Mouse (Mus musculus): ENCODE results near the gene Olfr535.
"Not testable (repeated sequence)": the region's sequence is repeated elsewhere in the genome, so short reads cannot be mapped to it uniquely, and the experiment has no call there.

Gene Olfr535

DNA sequence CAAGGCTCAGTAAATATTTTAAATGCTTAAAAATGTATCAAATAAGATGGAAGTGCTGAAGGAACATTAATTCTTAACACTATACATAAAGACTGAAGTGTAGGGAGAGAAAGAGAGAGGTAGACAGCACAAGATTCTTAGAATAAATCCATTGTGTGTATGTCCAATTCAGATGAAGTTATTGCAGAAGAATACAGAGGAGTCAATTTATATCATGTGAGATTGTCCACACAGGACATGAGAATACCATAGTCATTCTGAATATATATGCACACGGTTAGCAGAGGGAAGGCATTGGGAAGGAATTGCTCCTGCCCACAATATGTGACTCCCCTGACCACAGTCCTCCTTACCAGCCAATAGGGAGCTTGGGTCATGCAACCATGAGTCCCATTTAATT lies at the start of gene Olfr535:
TSS of gene Olfr535 (plus strand) at position 301 of the 400 bp plus-strand sequence.
- in situ Hi-C loops (cut with MboI; ENCODE audit: low sequenced_read_pairs), result no loop called here

DNA sequence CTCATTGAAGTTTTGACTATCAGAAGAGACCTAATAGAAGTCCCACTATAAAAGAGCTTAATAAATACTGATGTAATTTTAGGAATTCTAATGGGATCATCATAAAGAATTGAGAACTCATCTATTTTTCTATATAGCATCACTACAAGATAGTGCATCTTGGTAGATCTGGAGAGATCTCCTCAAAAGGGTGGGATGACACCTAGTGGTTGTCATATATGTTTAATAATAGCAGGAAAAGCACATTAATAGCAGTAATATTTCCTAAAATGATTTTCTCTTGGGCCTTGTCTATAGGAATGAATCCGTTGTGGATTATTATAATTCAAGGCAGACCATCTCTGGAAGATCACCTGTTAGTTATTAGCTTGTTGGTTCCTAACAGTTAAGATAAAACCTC lies 40.9 kb upstream of the Olfr535 start:
- in situ Hi-C loops (cut with MboI; ENCODE audit: low sequenced_read_pairs), result no loop called here

DNA sequence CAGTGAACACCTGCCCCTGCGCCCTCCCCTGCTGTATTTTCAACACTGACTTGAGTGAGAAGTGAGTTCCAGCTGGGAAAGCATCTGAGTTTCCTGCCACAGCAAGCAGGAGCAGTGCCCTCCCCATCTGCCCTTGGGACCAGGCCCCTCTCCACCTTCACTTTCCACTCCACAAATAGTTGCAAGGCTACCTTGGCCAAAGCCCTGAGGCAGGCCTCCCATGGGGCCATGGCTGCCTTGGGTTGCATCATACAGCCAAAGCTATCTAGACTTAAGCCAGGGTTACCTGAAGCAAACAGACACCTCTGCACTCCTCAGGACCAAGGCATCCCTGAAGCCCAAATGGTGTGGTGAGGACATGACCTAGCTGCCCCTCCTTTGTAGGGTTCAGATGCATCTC lies 20.9 kb upstream of the Olfr535 start, which contains the start of gene Olfr533:
TSS of gene Olfr533 (plus strand) at position 301 of the 400 bp plus-strand sequence.
- in situ Hi-C loops (cut with MboI; ENCODE audit: low sequenced_read_pairs), result not testable (repeated sequence)

DNA sequence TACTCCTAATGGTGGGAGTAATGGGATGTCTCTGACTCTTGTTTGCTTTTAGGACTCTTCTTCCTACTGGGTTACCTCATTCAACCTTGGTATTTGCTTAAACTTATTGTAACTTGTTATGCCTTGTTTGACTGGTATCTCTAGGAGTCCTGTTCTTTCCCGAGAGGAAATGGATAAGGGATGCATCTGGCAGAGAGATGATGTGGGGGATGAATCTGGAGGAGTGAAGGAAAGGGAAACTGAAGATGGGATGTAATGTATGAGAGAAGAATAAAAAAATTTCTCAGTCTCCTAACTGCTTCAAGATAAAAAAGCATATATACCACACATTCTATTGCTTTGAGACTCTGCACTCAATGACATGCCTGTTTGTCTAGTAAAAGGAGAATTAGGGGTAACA lies 6.1 kb upstream of the Olfr535 start:
- in situ Hi-C loops (cut with MboI; ENCODE audit: low sequenced_read_pairs), result no loop called here

DNA sequence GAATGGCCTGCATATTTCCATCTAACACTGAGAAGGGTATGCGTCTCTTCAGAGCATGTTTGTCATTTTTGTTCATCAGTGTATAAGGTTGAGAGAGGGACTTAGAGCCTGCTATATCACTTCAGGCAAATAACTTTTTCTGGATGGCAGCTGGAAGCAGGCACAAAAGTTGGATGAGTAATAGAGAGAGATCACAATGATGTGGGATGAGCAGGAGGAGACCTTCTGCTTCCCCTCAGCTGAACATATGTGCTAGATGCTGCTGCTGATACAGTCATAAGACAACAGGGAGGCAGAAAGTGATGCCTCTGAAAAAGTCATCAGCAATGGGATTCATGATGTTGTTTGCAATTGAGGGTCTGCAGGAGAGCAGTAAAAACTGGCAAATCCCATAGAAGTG lies 5.3 kb upstream of the Olfr535 start:
- in situ Hi-C loops (cut with MboI; ENCODE audit: low sequenced_read_pairs), result no loop called here

DNA sequence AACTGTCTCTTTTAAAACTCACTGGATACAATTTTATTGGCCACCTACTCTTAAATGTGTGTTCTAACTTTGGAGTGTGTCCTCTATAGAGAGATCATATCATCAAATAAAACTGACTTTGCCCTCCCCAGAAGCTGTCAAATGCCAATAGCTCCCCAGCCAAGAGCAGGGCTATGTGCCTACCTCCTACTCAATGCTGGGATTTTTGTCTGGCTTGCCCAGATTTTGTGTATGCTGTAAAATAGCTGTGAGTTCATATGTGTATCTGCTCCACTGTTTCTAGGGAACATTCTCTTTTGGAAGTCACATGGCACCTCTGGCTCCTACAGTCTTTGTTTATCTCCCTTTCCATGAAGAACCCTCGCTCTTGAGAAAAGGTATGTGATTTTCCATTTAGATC lies 5.0 kb downstream of the Olfr535 start:
- in situ Hi-C loops (cut with MboI; ENCODE audit: low sequenced_read_pairs), result no loop called here

DNA sequence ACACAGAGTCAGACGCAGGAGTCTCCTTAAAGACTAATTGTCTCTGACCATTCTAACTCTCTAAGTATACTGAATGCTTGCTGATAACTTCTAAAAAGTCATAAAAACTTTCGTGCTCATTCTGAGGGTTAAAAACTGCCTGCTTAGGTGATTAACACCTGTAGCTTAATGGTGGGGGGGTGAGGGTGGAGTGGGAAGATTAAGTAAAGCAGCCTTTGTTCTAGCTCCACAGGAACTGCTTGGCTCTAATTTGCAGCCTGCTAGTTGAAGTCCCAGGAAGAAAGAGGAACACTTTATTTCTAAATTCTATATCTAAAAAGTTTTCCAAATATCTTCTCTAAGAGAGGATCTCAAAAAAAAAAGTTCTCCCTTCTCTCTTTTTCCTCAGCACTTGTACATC lies 10.2 kb downstream of the Olfr535 start:
- in situ Hi-C loops (cut with MboI; ENCODE audit: low sequenced_read_pairs), result no loop called here

DNA sequence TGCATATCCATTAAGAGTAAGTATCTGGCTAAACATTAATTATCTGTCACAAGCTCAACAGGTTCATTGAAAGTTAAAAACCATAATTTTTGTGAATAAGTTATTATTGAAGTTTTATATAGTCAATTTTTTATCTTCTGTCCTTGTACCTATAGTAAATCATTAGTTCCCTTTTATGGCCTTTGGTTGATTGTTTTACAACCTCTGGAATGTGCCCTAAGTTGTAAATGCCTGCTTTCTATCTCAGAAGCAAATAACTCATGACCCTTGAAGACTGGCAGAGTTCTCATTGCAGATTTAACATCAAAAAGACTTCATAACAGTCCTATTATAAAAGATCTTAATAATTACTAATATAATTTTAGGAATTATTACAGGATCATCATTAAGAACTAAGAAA lies 10.7 kb downstream of the Olfr535 start:
- in situ Hi-C loops (cut with MboI; ENCODE audit: low sequenced_read_pairs), result no loop called here

DNA sequence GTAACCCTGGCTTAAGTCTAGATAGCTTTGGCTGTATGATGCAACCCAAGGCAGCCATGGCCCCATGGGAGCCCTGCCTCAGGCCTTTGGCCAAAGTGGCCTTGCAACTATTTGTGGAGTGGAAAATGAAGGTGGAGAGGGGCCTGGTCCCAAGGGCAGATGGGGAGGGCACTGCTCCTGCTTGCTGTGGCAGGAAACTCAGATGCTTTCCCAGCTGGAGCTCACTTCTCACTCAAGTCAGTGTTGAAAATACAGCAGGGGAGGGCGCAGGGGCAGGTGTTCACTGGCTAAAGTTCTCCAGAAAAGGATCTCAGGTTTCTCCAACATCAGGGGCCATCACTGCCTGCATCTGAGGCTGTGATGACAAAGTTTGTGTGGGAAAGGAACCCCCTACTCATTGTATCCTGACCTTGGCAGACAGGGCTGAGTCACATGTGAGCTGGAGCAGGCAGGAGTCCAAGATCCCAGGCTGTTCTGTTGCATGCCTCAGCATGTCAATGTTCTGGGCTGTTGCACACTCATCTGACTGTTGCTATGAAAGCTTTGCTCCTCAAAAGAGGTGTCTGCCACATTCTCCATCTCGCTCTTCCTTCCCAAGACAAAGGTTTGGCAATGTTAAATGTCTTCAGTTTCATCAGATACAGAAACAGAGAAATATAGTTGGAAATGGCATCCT lies 23.5 kb downstream of the Olfr535 start, which contains the start of gene Olfr536:
TSS of gene Olfr536 (minus strand) at position 51 of the 676 bp plus-strand sequence.
- in situ Hi-C loops (cut with MboI; ENCODE audit: low sequenced_read_pairs), result not testable (repeated sequence)

DNA sequence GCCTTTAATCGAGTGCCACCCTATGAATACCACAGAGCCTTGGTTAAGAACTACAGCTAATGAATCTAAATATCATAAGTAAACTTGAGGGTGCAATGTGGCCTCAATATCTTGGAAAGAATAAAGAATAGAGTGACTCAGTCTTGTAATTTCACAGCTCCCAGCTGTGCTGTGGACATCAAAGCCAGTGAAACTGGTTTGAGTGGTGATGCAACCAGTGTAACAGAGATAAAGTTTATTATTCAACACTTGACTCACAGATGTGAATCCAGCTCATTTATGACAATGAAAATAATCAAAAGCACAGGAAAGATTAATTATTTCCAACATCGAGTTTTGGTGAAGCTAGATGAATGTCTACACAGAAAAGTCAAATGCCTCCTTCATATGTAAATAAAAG lies 55.7 kb downstream of the Olfr535 start:
- in situ Hi-C loops (cut with MboI; ENCODE audit: low sequenced_read_pairs), result no loop called here
